Mouse (Mus musculus) kidney, adult 2 months (tissue): ENCODE data around the gene Pik3cd. TPM values are rescaled to one million over a fixed set of nuclear protein-coding genes. Genes with fewer than 3 reads are reported as not detected.
A peak's percentile ranks its signal among the peaks of the same experiment; 100 is the strongest.

ENCODE experiments used
- DNase-seq: peaks from one replicate; pipeline ENCODE4 v3.0.0; 2021
- H3K27ac ChIP-seq: fragments of 200-500 bp; 2 replicates; pipeline ENCODE4 v1.5.1; 2012; ENCODE audit warnings: low read depth, low read length, control low read depth, inconsistent platforms; ENCODE audit not compliant: insufficient read depth
- H3K27me3 ChIP-seq: fragments of 200-500 bp; replicated peaks from 2 replicates; pipeline ENCODE4 v1.6.1; 2012; ENCODE audit warnings: mild to moderate bottlenecking, moderate library complexity, low read length, inconsistent platforms; ENCODE audit not compliant: control insufficient read depth, insufficient read depth
- H3K36me3 ChIP-seq: fragments of 200-500 bp; 2 replicates; pipeline ENCODE4 v1.6.1; 2012; ENCODE audit warnings: mild to moderate bottlenecking, moderate library complexity, low read length, inconsistent platforms; ENCODE audit not compliant: control insufficient read depth, insufficient read depth
- H3K4me1 ChIP-seq: fragments of 200-500 bp; 2 replicates; pipeline ENCODE4 v1.6.1; 2011; ENCODE audit warnings: low read length; ENCODE audit not compliant: control insufficient read depth, insufficient read depth
- H3K4me3 ChIP-seq: fragments of 200-500 bp; 2 replicates; pipeline ENCODE4 v1.5.1; 2011; ENCODE audit warnings: mild to moderate bottlenecking, low read depth, low read length, control low read depth; ENCODE audit not compliant: insufficient read depth
- CTCF ChIP-seq: fragments of 200-500 bp; conservative IDR thresholded peaks from 2 replicates; pipeline ENCODE4 v1.5.1; 2011; ENCODE audit warnings: low read depth, mild to moderate bottlenecking, control low read depth, low read length, moderate library complexity, mixed read lengths; ENCODE audit not compliant: insufficient read depth, insufficient read length
- POLR2A ChIP-seq: fragments of 200-500 bp; IDR thresholded peaks from one replicate; pipeline ENCODE4 v1.6.1; 2011; ENCODE audit warnings: low read depth, low read length, control low read depth
- WGBS: fragments of 180-500 bp; shearing (Covaris S2); methylation state at CpG from one replicate; pipeline ENCODE4 v1.1.7; 2018; 5-methylcytosine and 5-hydroxymethylcytosine counted together
- polyA plus RNA-seq: library from polyadenylated mRNA; depleted of rRNA; stranded (reverse); fragments of >200 nt; gene quantifications from 2 replicates; pipeline ENCODE4 v1.2.3, GENCODE M21; 2012

Gene Pik3cd
- polyA plus RNA-seq, 1 experiment: 7.2 TPM

- Histone ChIP-seq H3K27me3 (no peaks in the 10 kb centered on the region), H3K36me3 (no peaks in the 10 kb centered on the region), H3K27ac (no peak overlapping the region), H3K4me3 (no peak overlapping the region), H3K4me1 (no peaks in the 10 kb centered on the region)
- TF ChIP-seq POLR2A: no peak
- no peak for TF ChIP-seq CTCF
- DNase-seq: no peak
- WGBS: 69% methylated on average over 5 of the region's 5 CpGs
Observed at GRCm38 (mm10) chr4:149711485-149711884, 9.1 kb upstream of the Pik3cd start.

- WGBS: 19% methylated on average over 5 of the region's 5 CpGs
- no peaks in the 10 kb centered on the region for H3K27me3 ChIP-seq
- peak; percentile 82 for DNase-seq
- no peak overlapping the region for H3K4me3 ChIP-seq
- no peaks in the 10 kb centered on the region for H3K36me3 ChIP-seq
- H3K4me1 ChIP-seq: no peaks in the 10 kb centered on the region
- TF ChIP-seq POLR2A (no peak), CTCF (peak; percentile 91)
- no peak overlapping the region for H3K27ac ChIP-seq
Observed at GRCm38 (mm10) chr4:149710510-149710909, 8.1 kb upstream of the Pik3cd start.

- 91% methylated on average over 8 of the region's 8 CpGs for WGBS
- Histone ChIP-seq H3K4me1 (no peaks in the 10 kb centered on the region), H3K4me3 (no peak overlapping the region), H3K27ac (no peak overlapping the region), H3K27me3 (no peaks in the 10 kb centered on the region), H3K36me3 (no peaks in the 10 kb centered on the region)
- TF ChIP-seq CTCF (no peak), POLR2A (no peak)
- DNase-seq: no peak
Observed at GRCm38 (mm10) chr4:149705941-149706340, 3.6 kb upstream of the Pik3cd start.

- no peak overlapping the region for H3K4me3 ChIP-seq
- no peaks in the 10 kb centered on the region for H3K36me3 ChIP-seq
- H3K4me1 ChIP-seq: no peaks in the 10 kb centered on the region
- no peak for DNase-seq
- no peak overlapping the region for H3K27ac ChIP-seq
- TF ChIP-seq CTCF (no peak), POLR2A (no peak)
- H3K27me3 ChIP-seq: no peaks in the 10 kb centered on the region
- 50% methylated on average over 7 of the region's 7 CpGs for WGBS
Observed at GRCm38 (mm10) chr4:149705298-149705697, 2.9 kb upstream of the Pik3cd start.

GRCm38 (mm10) chr4:149701426-149702209, 753 bp downstream of the Pik3cd start:
- TF ChIP-seq CTCF: no peak
- TF ChIP-seq POLR2A: no peak
- WGBS: 74% methylated on average over 18 of the region's 18 CpGs
- no peak overlapping the region for H3K4me3 ChIP-seq
- DNase-seq: peak; percentile 47
- H3K27me3 ChIP-seq: no peaks in the 10 kb centered on the region
- no peaks in the 10 kb centered on the region for H3K4me1 ChIP-seq
- H3K27ac ChIP-seq: peak overlapping the region; percentile 14; the same call in 1 of the 2 replicates
- no peaks in the 10 kb centered on the region for H3K36me3 ChIP-seq

- no peak for DNase-seq
- no peaks in the 10 kb centered on the region for H3K36me3 ChIP-seq
- H3K4me3 ChIP-seq: no peak overlapping the region
- H3K27ac ChIP-seq: no peak overlapping the region
- TF ChIP-seq POLR2A: no peak
- no peak for TF ChIP-seq CTCF
- H3K27me3 ChIP-seq: no peaks in the 10 kb centered on the region
- H3K4me1 ChIP-seq: peaks cover 7% of the 10 kb centered on the region; the same call in 1 of the 2 replicates
- WGBS: 95% methylated on average over 4 of the region's 4 CpGs
Observed at GRCm38 (mm10) chr4:149699953-149700352, 2.4 kb downstream of the Pik3cd start.

GRCm38 (mm10) chr4:149698197-149698821, 4.1 kb downstream of the Pik3cd start:
- TF ChIP-seq POLR2A: no peak
- peak; percentile 65 for TF ChIP-seq CTCF
- DNase-seq: peak; percentile 67
- peak overlapping the region; percentile 21; the same call in 1 of the 2 replicates for H3K27ac ChIP-seq
- 6% methylated on average over 35 of the region's 35 CpGs for WGBS
- H3K36me3 ChIP-seq: no peaks in the 10 kb centered on the region
- H3K27me3 ChIP-seq: no peaks in the 10 kb centered on the region
- peak overlapping the region; percentile 61 for H3K4me3 ChIP-seq
- H3K4me1 ChIP-seq: peaks cover 7% of the 10 kb centered on the region; the same call in 1 of the 2 replicates
